Mouse (Mus musculus) embryonic facial prominence, embryonic 14.5 days (tissue): ENCODE results near the gene Spata25. TPM values are rescaled to one million over a fixed set of nuclear protein-coding genes. Genes with fewer than 3 reads are reported as not detected.
"Not testable (repeated sequence)": the region's sequence is repeated elsewhere in the genome, so short reads cannot be mapped to it uniquely, and the experiment has no call there.

Source experiments
- ATAC-seq: fragments of 200-750 bp; cut with Nextera tagmentation; 2 replicates; pipeline ENCODE4 v1.8.0; 2017; ENCODE audit warnings: low read depth, moderate number of reproducible peaks, moderate TSS enrichment
- DNase-seq: peaks from one replicate; pipeline ENCODE4 v3.0.0-alpha.2; 2015; ENCODE audit warnings: low spot score
- H3K27ac ChIP-seq: fragments of 300-500 bp; sonication (generic); replicated peaks from 2 replicates; pipeline ENCODE4 v1.5.1; 2014; ENCODE audit warnings: low read depth, mild to moderate bottlenecking, low read length, moderate library complexity
- H3K27me3 ChIP-seq: fragments of 300-500 bp; sonication (generic); replicated peaks from 2 replicates; pipeline ENCODE4 v1.6.1; 2014; ENCODE audit warnings: low read length; ENCODE audit not compliant: control insufficient read depth, insufficient read depth
- H3K36me3 ChIP-seq: fragments of 300-500 bp; sonication (generic); 2 replicates; pipeline ENCODE4 v1.6.1; 2014; ENCODE audit warnings: low read length, mixed read lengths; ENCODE audit not compliant: control insufficient read depth, insufficient read depth
- H3K4me1 ChIP-seq: fragments of 300-500 bp; sonication (generic); 2 replicates; pipeline ENCODE4 v1.6.1; 2014; ENCODE audit warnings: antibody characterized with exemption, low read length; ENCODE audit not compliant: control insufficient read depth, insufficient read depth
- H3K4me2 ChIP-seq: fragments of 300-500 bp; sonication (generic); 2 replicates; pipeline ENCODE4 v1.6.1; 2014; ENCODE audit warnings: low read depth, mild to moderate bottlenecking, low read length, moderate library complexity, mixed read lengths
- H3K4me3 ChIP-seq: fragments of 300-500 bp; sonication (generic); 2 replicates; pipeline ENCODE4 v1.5.1; 2014; ENCODE audit warnings: low read depth, mild to moderate bottlenecking, low read length
- H3K9ac ChIP-seq: fragments of 300-500 bp; sonication (generic); 2 replicates; pipeline ENCODE4 v1.6.1; 2014; ENCODE audit warnings: low read depth, mild to moderate bottlenecking, low read length, moderate library complexity, mixed read lengths
- H3K9me3 ChIP-seq: fragments of 300-500 bp; sonication (generic); 2 replicates; pipeline ENCODE4 v1.6.1; 2016; ENCODE audit warnings: low read length; ENCODE audit not compliant: control insufficient read depth
- WGBS: fragments of 180-500 bp; shearing (Covaris S2); extraction: QIAGEN DNeasy Blood & Tissue Kit; methylation state at CpG from one replicate; pipeline ENCODE4 v1.1.7; 2014; 5-methylcytosine and 5-hydroxymethylcytosine counted together
- polyA plus RNA-seq: library from polyadenylated mRNA; unstranded; fragments of >200 nt; fragmentation: Nextera tagmentation; extraction: Ambion mirVana; gene quantifications from 2 replicates; pipeline ENCODE4 v1.2.1, GENCODE M21; 2014

Gene Spata25
- polyA plus RNA-seq, 1 experiment from 2014 or later: not detected

DNA sequence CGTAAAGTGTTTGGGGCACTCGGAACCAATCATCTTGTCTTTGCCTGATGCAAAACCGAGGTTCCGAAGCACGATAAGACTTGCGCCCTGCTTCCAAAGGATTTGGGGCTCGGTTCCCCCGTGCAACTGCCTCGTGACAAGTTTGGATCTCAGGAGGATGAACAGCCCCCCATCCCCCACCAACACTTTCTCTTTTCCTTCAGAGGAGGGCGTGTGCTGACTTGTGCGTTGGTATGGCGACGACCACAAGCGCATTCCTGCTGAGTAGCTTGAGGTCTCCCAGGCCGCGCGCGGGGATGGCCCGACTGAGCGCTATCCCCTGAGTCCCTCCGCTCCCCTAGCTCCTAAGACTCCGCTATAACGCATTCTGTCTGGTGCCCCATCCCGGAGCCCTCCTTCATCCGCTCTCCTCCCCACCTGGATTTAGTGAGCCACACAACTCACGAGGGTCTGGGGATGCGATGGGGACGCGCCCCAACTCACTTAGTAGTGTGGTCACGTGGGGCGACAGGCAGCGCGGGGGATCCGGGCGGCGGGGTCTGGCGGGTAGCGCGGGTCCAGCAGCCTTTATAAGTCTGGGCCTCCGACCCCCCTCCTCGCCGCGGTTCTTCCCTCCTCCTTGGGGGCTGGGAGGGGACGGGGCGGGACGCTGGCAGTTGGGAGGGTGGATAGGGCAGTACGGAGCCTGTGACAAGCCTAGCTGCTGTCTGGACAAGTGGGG lies 28.9 kb upstream of the Spata25 start, which contains the start of gene Pltp:
Gene Pltp (minus strand): TSS at position 611 of the 721 bp plus-strand sequence.
- Histone ChIP-seq H3K27ac (peak within 1 kb of the TSS; percentile 74), H3K4me1 (peaks cover 11% of the 10 kb centered on the region), H3K4me2 (peak within 1 kb of the TSS; percentile 96), H3K4me3 (peak within 1 kb of the TSS; percentile 57), H3K27me3 (peaks cover 28% of the 10 kb centered on the region), H3K36me3 (no peaks in the 10 kb centered on the region), H3K9ac (peak within 1 kb of the TSS; percentile 62), H3K9me3 (no peaks in the 10 kb centered on the region)
- 1% methylated on average over 32 of the region's 47 CpGs for WGBS
- peak; percentile 85 for ATAC-seq
- peak; percentile 92 for DNase-seq

DNA sequence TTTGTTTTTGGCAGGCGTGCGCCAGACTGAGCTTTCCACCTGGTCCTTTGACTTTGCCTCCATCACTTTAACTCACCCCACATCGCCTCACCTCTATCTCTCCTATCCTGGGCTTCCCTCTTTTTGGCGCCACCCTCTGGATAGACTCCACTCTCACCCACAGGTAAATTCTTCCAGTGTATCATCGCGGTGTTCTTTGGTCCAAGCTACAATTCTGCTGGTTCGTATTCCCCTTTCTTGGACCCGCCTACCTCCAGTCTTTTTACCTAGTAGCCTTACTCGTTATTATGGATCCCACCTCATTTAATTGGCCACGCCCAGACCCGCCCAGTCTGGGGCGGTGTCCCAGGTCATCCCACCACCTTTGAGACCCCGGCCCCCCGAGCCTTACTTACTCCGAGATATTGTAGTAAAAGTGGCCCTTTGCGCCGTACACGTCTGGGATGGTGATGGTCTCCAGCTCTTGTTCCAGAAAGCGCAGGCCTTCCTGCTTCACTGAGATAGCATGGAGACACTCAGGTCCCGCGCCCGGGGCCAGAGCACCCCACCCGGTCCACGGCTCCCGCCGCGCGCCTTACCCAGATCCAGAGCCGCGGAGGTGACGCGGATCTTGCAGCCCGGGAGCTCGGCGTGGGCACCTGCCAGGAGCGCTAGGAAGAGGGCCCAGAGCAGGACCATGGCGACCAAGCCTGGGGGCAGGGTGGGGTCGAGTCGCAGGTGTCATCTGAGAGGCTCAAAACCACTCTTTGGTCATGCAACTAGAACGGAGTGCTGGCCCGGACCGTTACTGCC lies 28.2 kb upstream of the Spata25 start:
- WGBS: 1% methylated on average over 42 of the region's 42 CpGs
- Histone ChIP-seq H3K4me3 (peak overlapping the region; percentile 57), H3K9ac (peak overlapping the region; percentile 62), H3K27me3 (peaks cover 28% of the 10 kb centered on the region), H3K27ac (peak overlapping the region; percentile 48; the same call in 1 of the 2 replicates), H3K36me3 (0 out of 2 replicates have a peak, but pooled peaks cover 4% of the 10 kb centered on the region), H3K4me2 (peak overlapping the region; percentile 96), H3K4me1 (0 out of 2 replicates have a peak, but pooled peaks cover 6% of the 10 kb centered on the region), H3K9me3 (no peaks in the 10 kb centered on the region)
- ATAC-seq: peak; percentile 24
- peak; percentile 48 for DNase-seq

DNA sequence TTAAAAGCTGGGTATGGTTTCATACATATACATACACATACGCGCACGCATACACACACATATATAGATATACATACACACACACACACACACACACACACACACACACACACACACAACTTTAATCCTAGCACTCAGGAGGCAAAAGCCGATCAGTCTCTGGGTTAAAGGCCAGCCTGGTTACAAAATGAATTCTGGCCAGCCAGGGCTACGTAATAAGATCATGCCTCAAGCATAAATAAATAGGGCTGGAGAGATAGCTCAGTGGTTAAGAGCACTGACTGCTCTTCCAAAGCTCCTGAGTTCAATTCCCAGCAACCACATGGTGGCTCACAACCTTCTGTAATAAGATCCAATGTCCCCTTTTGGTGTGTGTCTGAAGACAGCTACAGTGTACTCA lies 27.2 kb upstream of the Spata25 start:
- not testable (repeated sequence) for DNase-seq, H3K9ac ChIP-seq, ATAC-seq, H3K9me3 ChIP-seq, H3K4me3 ChIP-seq, H3K27ac ChIP-seq, H3K36me3 ChIP-seq, H3K4me1 ChIP-seq
- 75% methylated on average over 5 of the region's 5 CpGs for WGBS
- Histone ChIP-seq H3K4me2 (peak overlapping the region; percentile 96), H3K27me3 (peaks cover 28% of the 10 kb centered on the region)

DNA sequence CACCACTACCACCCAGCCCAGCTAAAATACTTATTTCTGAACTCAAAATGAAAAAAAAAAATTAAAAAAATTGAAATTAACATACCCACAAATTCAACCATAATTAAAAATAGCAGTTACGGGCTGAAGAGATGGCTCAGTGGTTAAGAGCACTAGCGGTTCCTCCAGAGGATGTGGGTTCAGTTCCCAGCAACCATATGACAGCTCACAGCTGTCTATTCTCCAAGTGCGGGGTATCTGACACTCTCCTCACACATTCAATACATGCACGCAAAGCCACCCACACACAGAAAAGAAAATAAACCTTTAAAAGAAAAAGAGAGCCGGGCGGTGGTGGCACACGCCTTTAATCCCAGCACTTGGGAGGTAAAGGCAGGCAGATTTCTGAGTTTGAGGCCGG lies 21.7 kb upstream of the Spata25 start:
- Histone ChIP-seq H3K9ac (no peak overlapping the region), H3K4me3 (no peak overlapping the region), H3K9me3 (no peaks in the 10 kb centered on the region), H3K36me3 (peaks cover 8% of the 10 kb centered on the region; the same call in 1 of the 2 replicates), H3K4me2 (no peak overlapping the region), H3K4me1 (no peaks in the 10 kb centered on the region), H3K27ac (no peak overlapping the region), H3K27me3 (peaks cover 7% of the 10 kb centered on the region)
- ATAC-seq (no peak), DNase-seq (no peak)
- WGBS: 71% methylated on average over 8 of the region's 8 CpGs

DNA sequence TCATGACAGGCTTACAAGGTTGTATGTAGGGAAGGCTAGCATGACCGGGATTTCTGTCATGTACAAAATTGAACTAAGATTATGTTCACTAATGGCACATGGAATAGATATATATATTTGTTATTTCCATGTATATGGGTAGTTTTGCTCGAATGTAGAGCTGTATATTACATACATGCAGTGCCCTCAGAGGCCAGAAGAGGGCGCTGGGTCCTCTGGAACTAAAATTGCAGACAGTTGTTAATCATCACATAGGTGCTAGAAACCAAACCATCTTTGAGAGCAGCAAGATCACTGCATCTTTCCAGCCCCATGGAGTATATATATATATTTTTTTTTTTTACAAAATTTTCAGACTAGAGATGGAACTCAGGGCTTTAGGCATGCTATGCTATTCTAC lies 17.4 kb upstream of the Spata25 start:
- Histone ChIP-seq H3K4me2 (no peak overlapping the region), H3K27ac (no peak overlapping the region), H3K9me3 (no peaks in the 10 kb centered on the region), H3K4me1 (no peaks in the 10 kb centered on the region), H3K36me3 (peaks cover 6% of the 10 kb centered on the region), H3K27me3 (no peaks in the 10 kb centered on the region), H3K9ac (no peak overlapping the region), H3K4me3 (no peak overlapping the region)
- ATAC-seq: no peak
- 55% methylated on average over 3 of the region's 3 CpGs for WGBS
- DNase-seq: no peak

DNA sequence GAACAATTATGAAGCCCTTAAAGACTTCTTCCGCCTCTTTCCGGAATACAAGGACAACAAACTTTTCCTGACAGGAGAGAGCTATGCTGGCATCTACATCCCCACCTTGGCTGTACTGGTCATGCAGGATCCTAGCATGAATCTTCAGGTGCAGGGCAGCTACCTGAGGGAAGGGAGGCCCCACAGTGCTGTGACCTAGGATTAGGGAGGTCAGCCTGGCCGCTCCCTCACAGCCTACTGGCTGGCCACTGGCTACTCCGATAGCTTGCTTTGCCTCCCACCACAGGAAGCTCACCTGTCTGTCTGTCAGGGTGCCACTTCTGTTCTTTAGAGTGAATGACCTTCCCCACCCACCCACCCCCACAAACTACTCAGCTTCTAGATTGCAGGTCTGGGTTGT lies 6.8 kb upstream of the Spata25 start:
- Histone ChIP-seq H3K36me3 (peaks cover 21% of the 10 kb centered on the region), H3K9ac (no peak overlapping the region), H3K4me1 (0 out of 2 replicates have a peak, but pooled peaks cover 4% of the 10 kb centered on the region), H3K4me2 (no peak overlapping the region), H3K27me3 (no peaks in the 10 kb centered on the region), H3K4me3 (no peak overlapping the region), H3K27ac (no peak overlapping the region), H3K9me3 (no peaks in the 10 kb centered on the region)
- ATAC-seq (no peak), DNase-seq (no peak)
- WGBS: 94% methylated on average over 4 of the region's 4 CpGs

DNA sequence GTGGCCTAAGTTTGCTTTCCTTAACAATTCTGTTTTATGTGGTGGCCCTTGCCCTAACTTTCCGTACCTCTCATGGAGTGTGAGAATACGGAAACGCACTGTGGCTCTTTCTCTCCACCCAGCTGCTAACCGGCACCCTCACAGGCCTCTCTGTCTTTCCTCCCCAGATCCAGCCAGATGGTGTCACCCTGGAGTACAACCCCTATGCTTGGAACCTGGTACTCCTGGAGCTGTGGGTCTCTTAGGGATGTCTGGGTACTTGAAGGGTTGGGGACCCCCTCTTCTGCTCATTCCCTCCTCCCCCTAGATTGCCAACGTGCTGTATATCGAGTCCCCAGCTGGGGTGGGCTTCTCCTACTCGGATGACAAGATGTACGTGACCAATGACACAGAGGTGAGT lies 6.2 kb upstream of the Spata25 start:
- WGBS: 42% methylated on average over 8 of the region's 8 CpGs
- H3K4me3 ChIP-seq: peak overlapping the region; percentile 75
- peak overlapping the region; percentile 86 for H3K4me2 ChIP-seq
- H3K36me3 ChIP-seq: peaks cover 15% of the 10 kb centered on the region
- H3K27ac ChIP-seq: no peak overlapping the region
- ATAC-seq: no peak
- DNase-seq: peak; percentile 12
- H3K9ac ChIP-seq: peak overlapping the region; percentile 75
- H3K4me1 ChIP-seq: 0 out of 2 replicates have a peak, but pooled peaks cover 4% of the 10 kb centered on the region
- H3K27me3 ChIP-seq: no peaks in the 10 kb centered on the region
- no peaks in the 10 kb centered on the region for H3K9me3 ChIP-seq

DNA sequence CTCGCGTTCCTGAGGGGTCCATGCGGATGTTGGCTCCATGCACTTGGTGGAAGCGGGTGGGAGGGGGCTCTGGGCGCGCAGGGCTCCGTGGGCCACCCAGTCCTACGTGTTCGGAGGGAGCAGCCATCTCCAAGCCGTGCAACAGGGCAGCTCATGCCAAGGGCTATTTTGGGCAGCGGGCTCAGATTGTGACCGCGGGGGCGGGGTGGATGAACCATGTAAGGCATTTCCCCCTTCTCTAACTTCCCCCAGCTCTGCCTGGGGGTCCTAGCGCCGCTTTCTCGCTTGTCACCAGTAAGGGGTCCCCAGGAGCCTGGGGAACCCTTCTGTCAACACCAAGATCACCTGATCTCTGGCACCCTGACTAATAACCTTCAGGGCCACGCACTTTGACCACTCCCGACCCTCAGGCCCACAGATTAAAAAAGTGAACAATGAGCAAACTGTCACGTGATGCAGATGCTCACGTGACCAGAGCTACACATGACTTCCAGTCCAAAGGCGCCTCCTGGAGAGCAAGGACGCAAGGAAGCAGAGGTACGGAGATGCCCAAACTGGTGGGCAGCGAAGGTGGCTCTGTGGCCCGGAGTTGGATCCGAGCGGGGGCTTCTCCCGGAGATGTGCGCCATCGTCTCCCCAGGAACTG lies 5.1 kb upstream of the Spata25 start, which contains the start of gene Neurl2:
Gene Neurl2 (minus strand): TSS at position 143 of the 646 bp plus-strand sequence.
- ATAC-seq (peak; percentile 73), DNase-seq (peak; percentile 97)
- peaks cover 4% of the 10 kb centered on the region; the same call in 1 of the 2 replicates for H3K36me3 ChIP-seq
- peak within 1 kb of the TSS; percentile 75 for H3K9ac ChIP-seq
- H3K27me3 ChIP-seq: no peaks in the 10 kb centered on the region
- H3K9me3 ChIP-seq: no peaks in the 10 kb centered on the region
- H3K27ac ChIP-seq: peak within 1 kb of the TSS; percentile 87
- H3K4me2 ChIP-seq: peak within 1 kb of the TSS; percentile 86
- H3K4me1 ChIP-seq: 0 out of 2 replicates have a peak, but pooled peaks cover 4% of the 10 kb centered on the region
- H3K4me3 ChIP-seq: peak within 1 kb of the TSS; percentile 75
- WGBS: under 1% methylated on average over 24 of the region's 31 CpGs
